18 mouse cellular contexts compared by ENCODE assay signal in genomic region chr1:165751838-165752237, GRCm38 (mm10). TPM values are rescaled to one million over a fixed set of nuclear protein-coding genes. Genes with fewer than 3 reads are reported as not detected.
"Had no signal": no experiment of that assay in that cellular context is flagged by ENCODE, and none has a peak within 500 bp of the region (broad histone marks: within the 10 kb centered on the region; RNA-seq: fewer than 3 reads in every experiment).

No protein-coding gene starts in this region.

- DNase-seq: liver, embryonic 13.5 days; liver, postnatal 0 days; lung, adult 2 months; lung, postnatal 14 days; right cerebral cortex, postnatal 14 days; thymus, adult 18-20 months; thymus, postnatal 14 days; thymus, postnatal 36 days had no signal

- H3K27ac ChIP-seq: liver, embryonic 13.5 days; liver, embryonic 15.5 days; lung, embryonic 15.5 days; macrophage; midbrain, embryonic 13.5 days; midbrain, embryonic 15.5 days; neural tube, embryonic 12.5 days; stomach, embryonic 15.5 days had no signal

- H3K4me2 ChIP-seq: liver, embryonic 13.5 days; liver, embryonic 15.5 days; lung, embryonic 15.5 days; midbrain, embryonic 11.5 days; midbrain, embryonic 13.5 days; midbrain, embryonic 15.5 days; neural tube, embryonic 12.5 days; stomach, embryonic 15.5 days had no signal

- H3K4me1 ChIP-seq: liver, embryonic 15.5 days; midbrain, embryonic 13.5 days; midbrain, embryonic 15.5 days; neural tube, embryonic 12.5 days; stomach, embryonic 15.5 days had no signal

- H3K9me3 ChIP-seq: liver, embryonic 13.5 days; liver, embryonic 15.5 days; lung, embryonic 15.5 days; midbrain, embryonic 13.5 days; midbrain, embryonic 15.5 days; neural tube, embryonic 12.5 days; stomach, embryonic 15.5 days had no signal

- ATAC-seq: liver, postnatal 0 days; midbrain, embryonic 13.5 days; midbrain, embryonic 15.5 days had no signal

- H3K36me3 ChIP-seq: liver, embryonic 13.5 days; liver, embryonic 15.5 days; lung, embryonic 15.5 days; midbrain, embryonic 13.5 days; midbrain, embryonic 15.5 days; neural tube, embryonic 12.5 days; stomach, embryonic 15.5 days had no signal

- H3K27me3 ChIP-seq: lung, embryonic 15.5 days; midbrain, embryonic 13.5 days; midbrain, embryonic 15.5 days; neural tube, embryonic 12.5 days; stomach, embryonic 15.5 days had no signal

- H3K4me3 ChIP-seq: liver, embryonic 13.5 days; liver, embryonic 15.5 days; lung, embryonic 15.5 days; megakaryocyte, embryonic 14.5 days; midbrain, embryonic 13.5 days; midbrain, embryonic 15.5 days; neural tube, embryonic 12.5 days; stomach, embryonic 15.5 days had no signal

- H3K9ac ChIP-seq: liver, embryonic 13.5 days; liver, embryonic 15.5 days; liver, postnatal 0 days; lung, embryonic 15.5 days; midbrain, embryonic 13.5 days; midbrain, embryonic 15.5 days; neural tube, embryonic 12.5 days; stomach, embryonic 15.5 days had no signal

RNA-seq across cellular contexts. Expression of gene Cd247, which starts 36.6 kb away (rescaled TPM):
- total RNA-seq: midbrain, postnatal 0 days had no signal
